Mouse (Mus musculus) T-helper 1 cell (primary cell): ENCODE measurements around the gene Timm8b.

Experiments used
- in situ Hi-C: fragments of 300-600 bp; cut with MboI, MseI; formaldehyde crosslinking; loops from one replicate; pipeline ENCODE4 v1.15.1; 2025; ENCODE audit warnings: high pct_unique_total_duplicates

Timm8b gene

GRCm38 (mm10) chr9:50603189-50603997 is at the start of gene Timm8b, which contains the start of gene Sdhd:
Gene Timm8b (plus strand): TSS chr9:50603910.
Gene Sdhd (minus strand): TSS chr9:50603812.
- in situ Hi-C loops: loop anchor here (25.0 kb wide), 1 partner anchor 1541 kb away; the partner anchor contains the start of gene Zw10

DNA sequence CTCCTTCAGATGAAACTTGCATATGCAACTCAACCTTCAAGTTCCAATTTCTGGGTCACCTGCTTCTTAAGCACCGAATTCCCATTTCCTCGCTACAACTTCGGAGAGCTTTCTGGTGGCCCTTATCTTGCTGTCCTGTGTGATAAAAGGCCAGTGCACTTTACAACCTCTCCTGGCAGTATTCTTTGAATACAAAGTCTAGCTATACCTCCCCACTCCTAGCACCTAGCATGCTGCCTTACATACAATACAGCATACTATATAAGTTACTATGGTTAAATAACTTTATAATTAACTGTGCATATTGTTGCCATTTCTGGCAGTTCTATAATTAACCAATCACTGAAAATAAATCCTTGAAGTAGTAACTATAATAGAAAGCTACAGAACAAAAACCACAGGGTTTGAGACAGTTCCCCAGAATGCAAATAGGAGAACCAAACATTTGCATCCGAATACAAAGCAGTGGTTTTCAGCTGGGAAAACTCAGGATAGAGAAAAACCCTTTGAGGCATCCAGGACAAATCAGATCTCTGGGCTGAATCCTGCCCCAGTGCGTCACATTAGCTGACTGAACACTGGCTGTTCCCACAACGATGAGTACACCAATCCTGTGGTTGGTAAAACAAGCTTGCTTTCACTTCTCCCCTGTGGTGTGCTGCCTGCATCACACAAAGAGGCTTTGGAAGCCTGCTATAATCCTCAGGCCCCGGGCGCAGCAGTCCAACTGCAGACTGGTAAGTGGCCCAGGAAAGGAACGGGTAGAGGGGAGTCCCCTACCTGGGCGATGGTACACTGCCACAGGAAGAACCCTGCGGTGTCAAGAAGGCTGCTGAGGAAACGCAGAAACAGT is 49.2 kb upstream of the Timm8b start, which contains the start of gene Il18:
Il18 (plus strand) TSS at position 587 of the 853 bp plus-strand sequence.
- in situ Hi-C loops: no loop called here

- in situ Hi-C loops: no loop called here
Observed at GRCm38 (mm10) chr9:50555094-50555446, 48.6 kb upstream of the Timm8b start, which contains the start of gene Bco2. Gene Bco2 (minus strand): TSS chr9:50555181.

DNA sequence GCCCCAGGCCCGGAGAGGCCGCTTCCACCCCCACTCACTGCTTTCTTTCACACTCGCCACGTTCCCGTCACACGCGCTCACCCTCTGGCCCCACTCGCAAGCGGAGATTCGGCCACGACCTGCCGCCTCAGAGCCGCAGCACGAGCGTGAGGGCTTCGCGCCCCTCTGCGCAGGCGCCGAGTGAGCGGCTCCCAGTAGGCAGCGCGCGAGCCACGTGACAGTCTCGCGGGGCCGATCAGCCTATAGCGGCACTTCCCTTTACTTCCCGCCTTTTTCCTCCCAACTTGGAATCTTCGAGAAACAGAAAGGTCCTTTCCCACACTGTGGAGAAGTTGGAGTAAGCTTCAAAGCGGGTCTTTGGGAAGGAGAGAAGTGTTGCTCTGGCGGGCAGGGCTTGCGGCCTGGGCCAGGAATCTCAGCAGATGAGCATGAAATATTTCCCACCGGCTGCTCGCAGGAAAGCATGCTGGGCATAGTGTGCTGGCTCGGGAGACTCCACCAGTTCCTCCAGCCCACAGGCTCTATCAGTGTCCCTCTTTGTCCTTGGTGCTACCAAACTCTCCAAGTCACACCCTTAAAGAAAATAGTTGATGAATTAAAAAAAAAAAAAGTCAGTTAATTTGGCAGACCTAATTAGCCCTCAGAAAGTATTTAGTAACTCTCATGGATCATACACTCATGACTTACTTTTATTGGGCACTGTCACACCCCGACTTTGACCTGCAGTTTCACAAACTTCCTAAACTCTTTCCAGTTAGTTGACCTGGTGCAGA is 42.4 kb upstream of the Timm8b start, which contains the start of gene Tex12:
Tex12 (minus strand) TSS at position 181 of the 773 bp plus-strand sequence.
- in situ Hi-C loops: no loop called here

DNA sequence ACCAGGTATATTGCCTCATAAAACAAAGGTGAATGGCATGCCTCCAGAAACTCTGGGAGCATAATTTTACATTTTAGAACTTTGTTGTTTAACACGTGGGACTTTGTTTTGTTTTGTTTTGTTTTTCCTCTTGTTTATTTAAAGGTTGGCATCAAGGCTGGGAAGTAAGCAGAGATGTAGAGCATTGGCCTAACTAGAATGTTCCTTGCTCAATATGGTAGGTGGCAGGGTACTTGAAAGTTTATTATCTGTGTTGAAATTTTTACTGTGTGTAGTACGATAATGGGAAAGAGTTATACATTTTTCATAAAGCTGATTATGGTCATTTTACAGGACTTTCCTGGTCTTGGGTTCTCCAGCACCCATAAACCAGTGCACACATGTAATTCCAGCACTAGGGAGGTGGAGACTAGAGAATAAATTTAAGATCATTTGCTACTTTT is 41.8 kb upstream of the Timm8b start:
- in situ Hi-C loops: no loop called here

GRCm38 (mm10) chr9:50565173-50565572 is 38.5 kb upstream of the Timm8b start:
- in situ Hi-C loops: no loop called here

- in situ Hi-C loops: no loop called here
Observed at GRCm38 (mm10) chr9:50565940-50566339, 37.8 kb upstream of the Timm8b start.

DNA sequence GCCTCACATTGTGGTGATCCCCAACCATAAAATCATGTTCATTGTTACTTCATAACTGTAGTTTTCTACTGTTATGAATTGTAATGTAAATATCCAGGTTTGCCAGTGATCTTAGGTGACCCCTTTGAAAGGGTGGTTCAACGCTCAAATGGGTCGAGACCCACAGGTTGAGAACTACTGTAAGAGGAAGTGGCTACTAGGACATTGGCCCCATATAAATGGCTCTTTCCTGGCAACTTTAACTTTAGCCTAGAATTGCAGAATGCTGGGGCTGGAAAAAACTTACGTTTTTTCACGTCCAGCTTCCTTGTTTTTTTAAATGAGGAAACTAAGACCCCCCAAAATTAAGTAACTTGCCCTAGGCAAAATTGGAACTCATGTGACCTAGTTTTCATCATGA is 36.3 kb upstream of the Timm8b start:
- in situ Hi-C loops: no loop called here

GRCm38 (mm10) chr9:50567881-50568280 is 35.8 kb upstream of the Timm8b start:
- in situ Hi-C loops: no loop called here

DNA sequence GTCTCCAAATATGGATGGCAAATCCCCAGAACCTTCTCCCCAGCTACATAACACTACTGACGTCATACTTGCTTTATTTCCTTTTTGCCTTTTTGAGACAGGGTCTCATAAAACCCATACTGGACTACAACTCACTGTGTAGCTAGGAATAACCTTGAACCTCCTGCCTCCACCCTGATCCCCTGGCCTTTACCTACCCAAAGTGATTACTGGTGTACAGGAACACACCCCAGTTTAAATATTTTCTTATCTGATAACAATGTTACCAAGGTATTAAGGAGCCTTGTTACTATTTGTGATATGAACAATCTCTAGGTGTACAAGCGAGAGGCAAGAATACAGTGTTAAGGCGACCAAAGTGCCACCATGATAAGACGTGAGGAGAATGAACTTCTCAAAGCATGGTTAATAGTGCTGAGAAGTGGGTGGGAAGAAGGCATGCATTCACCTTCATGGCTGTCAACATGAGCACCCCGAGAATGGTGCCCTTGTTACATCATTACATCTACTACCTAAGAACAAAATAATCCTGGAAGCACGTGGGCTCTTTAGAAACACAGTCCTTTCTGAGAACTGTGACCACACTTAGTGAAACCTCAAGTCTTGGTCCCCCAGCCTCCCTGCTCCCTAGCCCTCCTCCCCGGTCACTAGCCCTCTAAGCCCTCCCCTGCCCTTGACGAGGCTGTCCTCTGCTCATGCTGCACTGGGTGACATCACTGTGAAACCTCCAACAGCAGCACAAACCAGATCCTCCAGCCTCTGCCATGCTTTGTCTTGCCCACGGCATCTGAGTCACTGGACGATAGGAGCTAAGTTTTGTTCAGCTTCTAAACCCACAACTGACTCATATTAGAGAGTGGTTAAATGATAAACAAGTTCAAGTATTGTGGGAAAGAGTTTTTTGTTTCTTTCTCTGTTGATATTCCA is 33.8 kb upstream of the Timm8b start:
- in situ Hi-C loops: no loop called here

- in situ Hi-C loops: no loop called here
Observed at GRCm38 (mm10) chr9:50580370-50580769, 23.3 kb upstream of the Timm8b start.

GRCm38 (mm10) chr9:50585145-50585818 is 18.4 kb upstream of the Timm8b start:
- in situ Hi-C loops: no loop called here

- in situ Hi-C loops: no loop called here
Observed at GRCm38 (mm10) chr9:50586955-50587354, 16.8 kb upstream of the Timm8b start.

- in situ Hi-C loops: loop anchor here (5.0 kb wide), 1 partner anchor 64 kb away; the partner anchor contains the start of gene Pts
Observed at GRCm38 (mm10) chr9:50590856-50591518, 12.7 kb upstream of the Timm8b start.

DNA sequence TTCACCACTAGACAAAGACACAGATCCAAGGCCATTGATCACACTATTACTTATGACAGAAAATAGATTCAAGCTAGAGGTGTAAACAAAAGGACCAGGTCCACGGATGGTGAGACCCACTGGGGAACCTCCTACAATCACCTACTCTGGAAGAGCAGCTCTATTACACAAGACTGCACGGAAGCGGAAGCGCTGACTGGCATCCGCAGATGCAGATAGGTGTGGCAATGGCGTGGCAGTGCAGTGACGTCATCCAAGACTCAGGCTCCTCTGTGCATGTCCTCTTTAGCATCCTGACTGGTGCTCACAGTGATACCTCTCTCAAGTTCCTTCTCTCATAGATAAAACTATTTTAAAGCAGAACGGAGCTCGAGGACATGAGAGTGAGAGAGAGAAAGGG is 10.8 kb upstream of the Timm8b start:
- in situ Hi-C loops: loop anchor here (5.0 kb wide), 1 partner anchor 66 kb away; the partner anchor contains the start of gene Pts

DNA sequence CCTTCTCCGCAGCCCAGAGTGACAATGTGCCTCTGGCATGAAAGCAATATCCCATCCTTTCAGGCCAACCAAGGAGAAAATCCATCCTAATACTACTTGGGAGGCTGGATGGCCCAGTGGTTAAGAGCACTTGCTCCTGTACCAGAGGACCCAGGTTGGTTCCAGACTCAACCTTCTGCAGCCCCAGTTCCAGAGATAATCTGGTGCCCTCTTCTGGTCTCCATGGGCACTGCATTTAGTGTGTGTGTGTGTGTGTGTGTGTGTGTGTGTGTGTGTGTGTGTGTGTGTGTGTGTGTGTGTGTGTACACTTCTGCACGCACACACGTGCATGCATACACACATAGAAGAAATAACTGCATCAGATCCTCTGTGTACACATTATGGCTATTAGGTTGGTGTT is 10.2 kb upstream of the Timm8b start:
- in situ Hi-C loops: loop anchor here (5.0 kb wide), 1 partner anchor 66 kb away; the partner anchor contains the start of gene Pts

- in situ Hi-C loops: loop anchor here (5.0 kb wide), 1 partner anchor 68 kb away; the partner anchor contains the start of gene Pts
Observed at GRCm38 (mm10) chr9:50594794-50595417, 8.8 kb upstream of the Timm8b start.

GRCm38 (mm10) chr9:50596973-50597372 is 6.7 kb upstream of the Timm8b start:
- in situ Hi-C loops: no loop called here
